Mouse (Mus musculus) spleen, adult 2 months (tissue): ENCODE measurements around the gene Zfp638.

ENCODE experiments used
- CTCF ChIP-seq: fragments of 200-500 bp; IDR thresholded peaks from 2 replicates; pipeline ENCODE4 v1.5.1; 2011; ENCODE audit warnings: mild to moderate bottlenecking, inconsistent platforms; ENCODE audit not compliant: insufficient read depth, insufficient read length, insufficient replicate concordance; ENCODE audit errors: extremely low read depth
- POLR2A ChIP-seq: fragments of 200-500 bp; IDR thresholded peaks from 2 replicates; pipeline ENCODE4 v1.6.1; 2011; ENCODE audit warnings: low read depth, low read length, inconsistent platforms

GRCm38 (mm10) chr6:84009915-84010302, 143.0 kb downstream of the Zfp638 start:
- TF ChIP-seq CTCF (no peak), POLR2A (no peak)
